Mouse (Mus musculus) thymus, postnatal 36 days (tissue): ENCODE results near the gene Gm17571.

Experiments used
- DNase-seq, 2 experiments: peaks; one replicate each; pipeline ENCODE4 v3.0.0; 2022; ENCODE audit warnings: mixed read lengths in 2 of 2

Gm17571 gene

GRCm38 (mm10) chr9:13454651-13455123 is 8.1 kb upstream of the Gm17571 start:
- no peak for DNase-seq

GRCm38 (mm10) chr9:13448716-13449115 is 2.2 kb upstream of the Gm17571 start:
- DNase-seq = no peak

GRCm38 (mm10) chr9:13446236-13446635 is 317 bp downstream of the Gm17571 start:
- no peak for DNase-seq

- DNase-seq = no peak
Measured at GRCm38 (mm10) chr9:13443484-13444211, 2.9 kb downstream of the Gm17571 start.

GRCm38 (mm10) chr9:13442012-13442735 is 4.4 kb downstream of the Gm17571 start:
- DNase-seq = no peak

- no peak for DNase-seq
Measured at GRCm38 (mm10) chr9:13440911-13441310, 5.6 kb downstream of the Gm17571 start.

- DNase-seq = no peak
Measured at GRCm38 (mm10) chr9:13433501-13434090, 13.0 kb downstream of the Gm17571 start.

- DNase-seq = no peak
Measured at GRCm38 (mm10) chr9:13431646-13432045, 14.9 kb downstream of the Gm17571 start.

GRCm38 (mm10) chr9:13430744-13431143 is 15.8 kb downstream of the Gm17571 start:
- DNase-seq = no peak

- no peak for DNase-seq
Measured at GRCm38 (mm10) chr9:13430302-13430701, 16.3 kb downstream of the Gm17571 start.

- peak in 1 of 2 experiments; percentile 13 for DNase-seq
Measured at GRCm38 (mm10) chr9:13429477-13430125, 17.0 kb downstream of the Gm17571 start.

GRCm38 (mm10) chr9:13425031-13425940 is 21.3 kb downstream of the Gm17571 start:
- DNase-seq = no peak

GRCm38 (mm10) chr9:13414230-13414766 is 32.3 kb downstream of the Gm17571 start:
- no peak for DNase-seq
